Mouse (Mus musculus) hindbrain, embryonic 15.5 days (tissue): ENCODE measurements around the gene Npc1l1. TPM values are rescaled to one million over a fixed set of nuclear protein-coding genes. Genes with fewer than 3 reads are reported as not detected.

Experiments used
- polyA plus RNA-seq: library from polyadenylated mRNA; unstranded; fragments of >200 nt; fragmentation: Nextera tagmentation; extraction: Ambion mirVana; gene quantifications from 2 replicates; pipeline ENCODE4 v1.2.1, GENCODE M21; 2015

Npc1l1 gene
- polyA plus RNA-seq, 1 experiment from 2014 or later: 0.08 TPM

Other genes with a start within 250 kb of the Npc1l1 start
- 125 and 145 TPM in 2 replicates for gene Camk2b, start 163.8 kb downstream of the Npc1l1 start, polyA plus RNA-seq
- 0.31 and 0.86 TPM in 2 replicates for gene A730071L15Rik, start 30.1 kb downstream of the Npc1l1 start, polyA plus RNA-seq
- 64.5 and 65.2 TPM in 2 replicates for gene Nudcd3, start 29.7 kb downstream of the Npc1l1 start, polyA plus RNA-seq
- 67.6 and 69.0 TPM in 2 replicates for gene Ddx56, start 37.6 kb upstream of the Npc1l1 start, polyA plus RNA-seq
- gene Tmed4, start 44.7 kb upstream of the Npc1l1 start, polyA plus RNA-seq: 116 TPM in 2 replicates
- gene Ogdh, start 61.5 kb upstream of the Npc1l1 start, polyA plus RNA-seq: 130 and 133 TPM in 2 replicates
- 29.6 and 30.8 TPM in 2 replicates for gene Zmiz2, start 158.9 kb upstream of the Npc1l1 start, polyA plus RNA-seq
- gene Ppia, start 185.3 kb upstream of the Npc1l1 start, polyA plus RNA-seq: 4,085 and 4,343 TPM in 2 replicates
- gene H2afv, start 214.3 kb upstream of the Npc1l1 start, polyA plus RNA-seq: 259 and 323 TPM in 2 replicates
- gene Purb, start 245.8 kb upstream of the Npc1l1 start, polyA plus RNA-seq: 10.7 and 11.0 TPM in 2 replicates